Mouse (Mus musculus) C2C12 (cell line): ENCODE data around the gene Pcsk5. TPM values are rescaled to one million over a fixed set of nuclear protein-coding genes. Genes with fewer than 3 reads are reported as not detected.

ENCODE experiments used
- H3K27me3 ChIP-seq: one replicate; pipeline ENCODE4 v1.6.1; 2011; ENCODE audit not compliant: control insufficient read depth, insufficient read depth, insufficient read length
- H3K36me3 ChIP-seq: one replicate; pipeline ENCODE4 v1.6.1; 2011; ENCODE audit not compliant: control insufficient read depth, insufficient read depth
- H3K4me3 ChIP-seq: one replicate; pipeline ENCODE4 v1.5.1; 2011; ENCODE audit warnings: mild to moderate bottlenecking, control low read depth; ENCODE audit not compliant: poor library complexity, insufficient read depth, severe bottlenecking
- H3K79me2 ChIP-seq: one replicate; pipeline ENCODE4 v1.6.1; 2011; ENCODE audit not compliant: control insufficient read depth, insufficient read depth
- H3K79me3 ChIP-seq: one replicate; pipeline ENCODE4 v1.6.1; 2011; ENCODE audit warnings: low read depth, control low read depth
- H3ac ChIP-seq: one replicate; pipeline ENCODE3; 2011; ENCODE audit warnings: low read depth; ENCODE audit not compliant: control insufficient read depth, insufficient read length
- CEBPB ChIP-seq: IDR thresholded peaks from one replicate; pipeline ENCODE4 v1.6.1; 2011; ENCODE audit warnings: low read depth, mild to moderate bottlenecking, control low read depth, moderate library complexity
- CTCF ChIP-seq: IDR thresholded peaks from one replicate; pipeline ENCODE4 v1.5.1; 2011; ENCODE audit not compliant: control insufficient read depth, insufficient read depth, insufficient read length
- FOSL1 ChIP-seq: IDR thresholded peaks from one replicate; pipeline ENCODE4 v1.8.0; 2011; ENCODE audit warnings: mild to moderate bottlenecking, low read length; ENCODE audit not compliant: poor library complexity, insufficient read depth, severe bottlenecking
- MAX ChIP-seq: IDR thresholded peaks from one replicate; pipeline ENCODE4 v1.6.1; 2011; ENCODE audit warnings: mild to moderate bottlenecking, control low read depth
- MYOD1 ChIP-seq: IDR thresholded peaks from one replicate; pipeline ENCODE4 v1.6.1; 2011; ENCODE audit warnings: low read depth; ENCODE audit not compliant: control insufficient read depth, insufficient read length
- MYOG ChIP-seq: IDR thresholded peaks from one replicate; pipeline ENCODE4 v1.6.1; 2011; ENCODE audit not compliant: control insufficient read depth, insufficient read length; ENCODE audit errors: extremely low read depth
- USF1 ChIP-seq: IDR thresholded peaks from one replicate; pipeline ENCODE4 v1.6.1; 2011; ENCODE audit warnings: low read depth, mild to moderate bottlenecking, control low read depth, moderate library complexity
- polyA plus RNA-seq: library from polyadenylated mRNA; unstranded; fragments of >200 nt; fragmentation: generic; extraction: Trizol; gene quantifications from one replicate; pipeline ENCODE4 v1.2.1, GENCODE M21; 2012; ENCODE audit warnings: missing spikeins

The Pcsk5 gene
- polyA plus RNA-seq, 1 experiment, result not detected

DNA sequence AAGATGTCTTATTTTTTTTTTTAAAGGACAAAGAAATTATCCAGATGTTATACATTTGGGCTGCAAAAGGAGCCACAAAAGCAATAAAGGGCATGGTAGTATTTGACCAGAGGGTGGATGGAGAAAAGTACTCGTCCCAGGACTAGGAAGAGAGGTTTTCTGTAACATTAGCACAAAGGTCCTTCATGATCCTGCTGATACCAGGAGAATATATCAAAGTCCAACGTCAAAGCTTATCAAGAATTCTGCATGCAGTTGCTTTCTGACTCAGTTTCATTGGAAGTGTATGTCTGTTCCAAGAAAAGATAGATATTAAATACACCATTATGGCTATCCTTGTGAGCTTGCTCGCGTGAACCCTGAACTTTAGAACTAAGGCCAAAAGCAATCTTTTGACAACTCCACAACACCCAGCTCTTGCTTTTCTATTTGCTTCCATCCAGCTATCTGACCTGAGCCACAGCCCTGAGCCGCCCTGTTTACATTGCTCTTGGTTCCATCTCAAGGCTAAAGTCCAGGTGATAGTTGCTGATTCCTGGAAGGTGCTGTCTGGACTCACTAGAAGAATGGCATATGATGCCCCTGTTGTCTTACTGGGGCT lies 426.9 kb downstream of the Pcsk5 start:
- no peaks in the 10 kb centered on the region for H3K27me3 ChIP-seq
- no peaks in the 10 kb centered on the region for H3K79me3 ChIP-seq
- H3ac ChIP-seq, result no peak overlapping the region
- no peaks in the 10 kb centered on the region for H3K79me2 ChIP-seq
- no peak for TF ChIP-seq MYOD1
- no peaks in the 10 kb centered on the region for H3K36me3 ChIP-seq
- no peak overlapping the region for H3K4me3 ChIP-seq

DNA sequence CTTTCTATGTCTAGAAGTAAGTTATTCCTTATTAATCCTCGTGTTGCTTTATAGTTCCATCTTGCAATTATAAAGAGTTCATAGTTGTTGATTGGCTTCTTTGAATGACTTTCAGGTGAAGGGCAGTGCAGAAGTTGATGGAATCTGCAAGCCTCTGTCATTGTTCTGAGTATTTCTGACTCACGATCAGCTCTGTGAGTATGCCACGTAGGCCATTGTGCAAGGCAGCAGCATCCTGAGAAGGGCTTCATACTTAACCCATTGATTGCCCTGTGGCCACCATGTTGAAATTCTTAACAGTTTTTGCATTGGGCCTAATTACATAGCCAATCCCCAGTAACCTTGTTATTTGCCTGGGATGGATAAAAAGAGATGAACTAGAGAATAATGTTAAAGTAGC lies 428.1 kb downstream of the Pcsk5 start:
- no peak overlapping the region for H3ac ChIP-seq
- no peaks in the 10 kb centered on the region for H3K27me3 ChIP-seq
- TF ChIP-seq MYOD1 (no peak), USF1 (no peak), MYOG (no peak), CEBPB (no peak)

DNA sequence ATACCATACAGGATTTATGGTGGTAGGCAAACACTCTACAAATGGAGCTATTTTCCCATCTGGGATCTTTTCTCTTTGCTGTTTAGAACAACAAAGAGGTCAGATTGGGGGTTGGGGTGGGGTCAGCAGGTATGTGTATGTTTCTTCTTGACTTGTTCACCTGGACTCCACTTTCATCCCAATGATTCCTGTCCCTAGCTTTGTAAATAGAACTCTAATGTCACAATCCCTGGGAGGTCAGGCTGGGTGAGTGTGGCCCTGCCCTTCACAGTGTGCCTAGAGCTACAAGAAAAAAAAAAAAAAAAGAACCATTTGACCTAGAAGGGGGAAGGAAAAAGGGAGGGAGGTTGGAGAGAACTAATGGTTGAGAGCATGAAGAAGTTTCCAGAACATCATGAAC lies 428.8 kb downstream of the Pcsk5 start:
- H3K36me3 ChIP-seq, result no peaks in the 10 kb centered on the region
- no peaks in the 10 kb centered on the region for H3K79me3 ChIP-seq
- H3ac ChIP-seq, result no peak overlapping the region
- no peaks in the 10 kb centered on the region for H3K79me2 ChIP-seq
- H3K27me3 ChIP-seq, result no peaks in the 10 kb centered on the region
- TF ChIP-seq MYOD1, result no peak
- no peak overlapping the region for H3K4me3 ChIP-seq

More for the DNA sequence above, 428.1 kb downstream of the Pcsk5 start:
- Histone ChIP-seq H3K79me3 (no peaks in the 10 kb centered on the region), H3K4me3 (no peak overlapping the region), H3K36me3 (no peaks in the 10 kb centered on the region), H3K79me2 (no peaks in the 10 kb centered on the region)

DNA sequence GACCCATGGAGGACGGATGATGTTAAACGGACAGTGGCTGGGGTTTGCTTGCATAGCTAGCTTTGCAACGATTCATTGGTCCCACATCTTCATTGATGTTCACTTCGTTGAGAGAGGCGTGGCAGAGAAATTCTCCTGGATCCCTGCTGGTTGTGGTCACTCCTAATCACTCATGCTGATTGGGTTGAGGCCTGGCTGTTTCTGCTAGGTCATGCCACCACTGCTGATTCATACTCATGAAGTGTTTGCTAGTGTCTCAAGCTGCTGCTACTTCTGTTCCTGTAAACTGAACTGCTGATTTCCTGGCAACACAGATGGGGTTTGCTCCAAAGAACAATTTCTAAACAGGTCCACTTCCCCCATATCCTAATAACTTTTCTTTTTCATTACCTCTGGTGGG lies 430.6 kb downstream of the Pcsk5 start:
- Histone ChIP-seq H3ac (no peak overlapping the region), H3K4me3 (no peak overlapping the region), H3K79me2 (no peaks in the 10 kb centered on the region), H3K79me3 (no peaks in the 10 kb centered on the region), H3K36me3 (no peaks in the 10 kb centered on the region), H3K27me3 (no peaks in the 10 kb centered on the region)
- TF ChIP-seq FOSL1 (no peak), MYOG (no peak), MAX (no peak), CTCF (no peak), CEBPB (no peak), USF1 (no peak)

DNA sequence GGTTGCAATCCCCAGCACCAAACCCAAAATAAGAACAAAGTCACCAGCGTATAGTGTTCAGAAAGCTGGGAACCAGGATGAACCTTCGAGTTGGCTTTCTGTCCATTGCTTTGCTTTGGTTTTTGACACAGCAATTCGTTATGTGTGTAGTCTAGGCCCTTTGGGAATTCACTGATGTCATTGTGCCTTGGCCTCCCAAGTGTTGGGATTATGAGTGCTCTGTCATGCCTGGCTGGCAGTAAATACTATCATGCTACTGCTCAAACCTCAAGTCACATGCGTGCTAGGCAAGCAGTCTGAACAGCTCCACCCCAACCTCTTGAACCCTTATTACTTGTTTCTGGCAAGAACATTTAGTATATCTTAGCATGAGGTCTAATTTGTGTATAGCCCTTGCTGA lies 434.3 kb downstream of the Pcsk5 start:
- Histone ChIP-seq H3K4me3 (no peak overlapping the region), H3K36me3 (peaks cover 28% of the 10 kb centered on the region), H3K79me3 (no peaks in the 10 kb centered on the region), H3K79me2 (no peaks in the 10 kb centered on the region), H3K27me3 (no peaks in the 10 kb centered on the region), H3ac (no peak overlapping the region)
- TF ChIP-seq MYOD1 (no peak), CEBPB (no peak), CTCF (no peak), FOSL1 (no peak), USF1 (no peak), MAX (no peak), MYOG (no peak)

DNA sequence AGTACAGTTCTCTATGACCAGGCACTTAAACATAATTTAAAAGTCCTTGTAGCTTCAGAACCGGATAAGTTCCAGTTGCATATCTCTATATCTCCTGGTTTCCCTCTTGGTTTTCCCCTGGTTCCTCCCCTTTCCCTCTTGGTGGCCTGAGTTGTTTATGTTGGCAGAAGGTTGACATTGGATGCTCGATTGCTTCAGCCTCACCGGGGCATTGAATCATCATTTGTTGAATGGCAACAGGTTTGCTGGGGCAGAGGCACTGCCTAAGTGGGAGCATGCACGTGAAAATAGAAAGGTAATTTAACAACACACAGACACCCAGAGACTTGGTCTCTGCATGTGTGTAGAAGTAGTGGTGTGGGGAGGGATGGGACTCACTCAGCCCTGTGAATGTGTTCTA lies 436.9 kb downstream of the Pcsk5 start:
- peaks cover 28% of the 10 kb centered on the region for H3K36me3 ChIP-seq
- H3K79me2 ChIP-seq, result no peaks in the 10 kb centered on the region
- no peak for TF ChIP-seq MAX
- no peaks in the 10 kb centered on the region for H3K79me3 ChIP-seq
- no peak overlapping the region for H3K4me3 ChIP-seq
- no peaks in the 10 kb centered on the region for H3K27me3 ChIP-seq
- H3ac ChIP-seq, result no peak overlapping the region

DNA sequence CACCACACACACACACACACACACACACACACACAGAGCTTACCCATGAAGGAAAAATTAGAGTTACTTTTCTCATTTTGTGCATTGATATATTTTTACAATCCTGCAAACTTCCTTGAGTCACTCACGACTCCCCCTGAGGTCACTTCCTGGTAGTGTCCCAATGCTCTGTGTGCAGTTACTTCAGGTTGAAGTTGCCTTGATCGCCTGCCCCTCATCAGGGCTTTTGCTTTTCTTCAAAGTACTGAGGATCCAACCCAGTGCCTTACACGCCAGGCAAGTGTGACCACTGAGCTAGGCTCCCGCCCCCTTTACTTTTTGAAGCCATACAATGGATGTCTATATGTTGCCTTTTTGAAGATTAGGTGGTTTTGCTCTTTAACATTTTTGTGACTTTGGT lies 437.5 kb downstream of the Pcsk5 start:
- peaks cover 28% of the 10 kb centered on the region for H3K36me3 ChIP-seq

More for the DNA sequence above, 437.5 kb downstream of the Pcsk5 start:
- H3K79me2 ChIP-seq, result peaks cover 2% of the 10 kb centered on the region
- H3K79me3 ChIP-seq, result peaks cover 1% of the 10 kb centered on the region
- no peaks in the 10 kb centered on the region for H3K27me3 ChIP-seq
- no peak for TF ChIP-seq CEBPB
- TF ChIP-seq USF1, result no peak
- TF ChIP-seq FOSL1, result no peak
- TF ChIP-seq MYOD1, result no peak
- TF ChIP-seq MYOG, result no peak
- no peak for TF ChIP-seq CTCF
- no peak for TF ChIP-seq MAX
- no peak overlapping the region for H3ac ChIP-seq
- H3K4me3 ChIP-seq, result no peak overlapping the region
